Mouse (Mus musculus): ENCODE results near the gene Gbp7. TPM values are rescaled to one million over a fixed set of nuclear protein-coding genes. Genes with fewer than 3 reads are reported as not detected.
"Not testable (repeated sequence)": the region's sequence is repeated elsewhere in the genome, so short reads cannot be mapped to it uniquely, and the experiment has no call there.

Gbp7 gene
- total RNA-seq, 2 experiments from 2014 or later, result 16.0 to 17.8 TPM

GRCm38 (mm10) chr3:142560296-142560948 is 30.3 kb downstream of the Gbp7 start:
- ATAC-seq (ENCODE audit: poor library complexity, severe bottlenecking), result peak; percentile 87

- no peak for ATAC-seq (ENCODE audit: poor library complexity, severe bottlenecking)
Observed at GRCm38 (mm10) chr3:142561045-142561646, 31.0 kb downstream of the Gbp7 start.

GRCm38 (mm10) chr3:142561666-142562065 is 31.5 kb downstream of the Gbp7 start:
- peak; percentile 23 for ATAC-seq (ENCODE audit: poor library complexity, severe bottlenecking)

GRCm38 (mm10) chr3:142567490-142567889 is 37.3 kb downstream of the Gbp7 start:
- ATAC-seq (ENCODE audit: poor library complexity, severe bottlenecking), result not testable (repeated sequence)

GRCm38 (mm10) chr3:142570738-142571137 is 40.6 kb downstream of the Gbp7 start:
- ATAC-seq (ENCODE audit: poor library complexity, severe bottlenecking), result peak; percentile 68

GRCm38 (mm10) chr3:142577108-142577507 is 47.0 kb downstream of the Gbp7 start:
- ATAC-seq (ENCODE audit: poor library complexity, severe bottlenecking), result peak; percentile 97

GRCm38 (mm10) chr3:142578342-142578741 is 48.2 kb downstream of the Gbp7 start:
- ATAC-seq (ENCODE audit: poor library complexity, severe bottlenecking), result no peak

- no peak for ATAC-seq (ENCODE audit: poor library complexity, severe bottlenecking)
Observed at GRCm38 (mm10) chr3:142583067-142583466, 52.9 kb downstream of the Gbp7 start.

- ATAC-seq (ENCODE audit: poor library complexity, severe bottlenecking), result no peak
Observed at GRCm38 (mm10) chr3:142587386-142587785, 57.2 kb downstream of the Gbp7 start.

- ATAC-seq (ENCODE audit: poor library complexity, severe bottlenecking), result no peak
Observed at GRCm38 (mm10) chr3:142588888-142589287, 58.7 kb downstream of the Gbp7 start.

- peak; percentile 92 for ATAC-seq (ENCODE audit: poor library complexity, severe bottlenecking)
Observed at GRCm38 (mm10) chr3:142590431-142591067, 60.4 kb downstream of the Gbp7 start.

- ATAC-seq (ENCODE audit: poor library complexity, severe bottlenecking), result no peak
Observed at GRCm38 (mm10) chr3:142594547-142594946, 64.4 kb downstream of the Gbp7 start, which contains the start of gene Gbp2b. Gene Gbp2b, plus strand, starts transcription at chr3:142594847.

GRCm38 (mm10) chr3:142597923-142598322 is 67.8 kb downstream of the Gbp7 start:
- no peak for ATAC-seq (ENCODE audit: poor library complexity, severe bottlenecking)

Other genes starting within 250 kb of the Gbp7 start
- gene Pdlim5, start 134.6 kb upstream of the Gbp7 start, total RNA-seq (2015), result 52.0 and 54.7 TPM in 2 replicates
- 42.0 and 43.7 TPM in 2 replicates for gene Pdlim5, start 134.6 kb upstream of the Gbp7 start, total RNA-seq (2017)
- 2.9 and 3.6 TPM in 2 replicates for gene Gbp5, start 36.4 kb upstream of the Gbp7 start, total RNA-seq (2015)
- gene Gbp5, start 36.4 kb upstream of the Gbp7 start, total RNA-seq (2017), result 4.9 and 5.0 TPM in 2 replicates
- 29.4 and 32.1 TPM in 2 replicates for gene Gbp3, start 29.7 kb downstream of the Gbp7 start, total RNA-seq (2015)
- 54.8 and 57.3 TPM in 2 replicates for gene Gbp3, start 29.7 kb downstream of the Gbp7 start, total RNA-seq (2017)
- not detected in 2 replicates for gene Gbp2b, start 64.5 kb downstream of the Gbp7 start, total RNA-seq (2015)
- gene Gbp2b, start 64.5 kb downstream of the Gbp7 start, total RNA-seq (2017), result not detected in 2 replicates
- 23.7 and 25.7 TPM in 2 replicates for gene Gbp2, start 90.3 kb downstream of the Gbp7 start, total RNA-seq (2015)
- gene Gbp2, start 90.3 kb downstream of the Gbp7 start, total RNA-seq (2017), result 28.0 and 33.7 TPM in 2 replicates
- 6.8 and 9.2 TPM in 2 replicates for gene Kyat3, start 170.7 kb downstream of the Gbp7 start, total RNA-seq (2015)
- gene Kyat3, start 170.7 kb downstream of the Gbp7 start, total RNA-seq (2017), result 8.3 and 10.2 TPM in 2 replicates
- 85.6 and 86.5 TPM in 2 replicates for gene Gtf2b, start 234.7 kb downstream of the Gbp7 start, total RNA-seq (2015)
- gene Gtf2b, start 234.7 kb downstream of the Gbp7 start, total RNA-seq (2017), result 126 and 133 TPM in 2 replicates